Mouse (Mus musculus) ES-Bruce4 (cell line): ENCODE results near the gene Mastl.

ENCODE experiments used
- CTCF ChIP-seq: IDR thresholded peaks from one replicate; pipeline ENCODE4 v1.8.1; 2011; ENCODE audit warnings: low read depth, low read length
- EP300 ChIP-seq: IDR thresholded peaks from 2 replicates; pipeline ENCODE4 v1.6.1; 2011; ENCODE audit warnings: low read depth, low read length; ENCODE audit not compliant: insufficient read depth
- POLR2A ChIP-seq: IDR thresholded peaks from one replicate; pipeline ENCODE4 v1.8.1; 2011; ENCODE audit warnings: low read length; ENCODE audit not compliant: insufficient read depth

GRCm38 (mm10) chr2:23156608-23157081 lies 821 bp upstream of the Mastl start:
- TF ChIP-seq POLR2A (no peak), CTCF (no peak), EP300 (no peak)
